Mouse (Mus musculus) megakaryocyte, embryonic 14.5 days (primary cell): ENCODE data around the gene Eef1akmt1.

ENCODE experiments used
- FLI1 ChIP-seq: IDR thresholded peaks from 2 replicates; pipeline ENCODE4 v1.6.1; 2012; ENCODE audit warnings: low read length, inconsistent platforms, mixed read lengths
- GATA1 ChIP-seq: IDR thresholded peaks from 3 replicates; pipeline ENCODE4 v1.6.1; 2012; ENCODE audit warnings: mixed read lengths, low read length, inconsistent platforms, borderline replicate concordance

GRCm38 (mm10) chr14:57526050-57526623 is 45.3 kb downstream of the Eef1akmt1 start:
- TF ChIP-seq GATA1 (no peak), FLI1 (no peak)
